Mouse (Mus musculus): ENCODE results near the gene Clec2e.
"Not testable (repeated sequence)": the region's sequence is repeated elsewhere in the genome, so short reads cannot be mapped to it uniquely, and the experiment has no call there.

Clec2e gene

GRCm38 (mm10) chr6:129100794-129101193, at the start of gene Clec2e:
Gene Clec2e, minus strand, starts transcription at chr6:129100913.
- not testable (repeated sequence) for DNase-seq

- DNase-seq = peak in 1 of 2 experiments; percentile 29
These were observed 46.1 kb upstream of the Clec2e start for GRCm38 (mm10) chr6:129146812-129147211.

- DNase-seq = no peak
These were observed 32.1 kb upstream of the Clec2e start for GRCm38 (mm10) chr6:129132604-129133341.

- DNase-seq = no peak
These were observed 26.1 kb upstream of the Clec2e start for GRCm38 (mm10) chr6:129126861-129127260.

- peak in 1 of 2 experiments; percentile 16 for DNase-seq
These were observed 23.8 kb upstream of the Clec2e start for GRCm38 (mm10) chr6:129124531-129124930.

- DNase-seq = no peak
These were observed 15.5 kb upstream of the Clec2e start for GRCm38 (mm10) chr6:129116223-129116622.

- DNase-seq = not testable (repeated sequence)
These were observed 13.5 kb upstream of the Clec2e start for GRCm38 (mm10) chr6:129114237-129114636.

- no peak for DNase-seq
These were observed 13.1 kb upstream of the Clec2e start for GRCm38 (mm10) chr6:129113769-129114168.

GRCm38 (mm10) chr6:129113030-129113673, 12.4 kb upstream of the Clec2e start:
- DNase-seq = no peak

GRCm38 (mm10) chr6:129112526-129112925, 11.8 kb upstream of the Clec2e start:
- DNase-seq = peak in 1 of 2 experiments; percentile 24

GRCm38 (mm10) chr6:129107916-129108315, 7.2 kb upstream of the Clec2e start:
- DNase-seq = no peak

- peak in 1 of 2 experiments; percentile 12 for DNase-seq
These were observed 2.3 kb upstream of the Clec2e start for GRCm38 (mm10) chr6:129102858-129103555.

- no peak for DNase-seq
These were observed 891 bp upstream of the Clec2e start for GRCm38 (mm10) chr6:129101604-129102003.

- DNase-seq = peak; percentile 21 to 56
These were observed 2.8 kb downstream of the Clec2e start for GRCm38 (mm10) chr6:129097929-129098328.

GRCm38 (mm10) chr6:129095166-129095565, 5.5 kb downstream of the Clec2e start:
- peak in 1 of 2 experiments; percentile 43 for DNase-seq

- DNase-seq = not testable (repeated sequence)
These were observed 12.1 kb downstream of the Clec2e start for GRCm38 (mm10) chr6:129088596-129088995.

GRCm38 (mm10) chr6:129088161-129088560, 12.6 kb downstream of the Clec2e start:
- peak in 1 of 2 experiments; percentile 37 for DNase-seq

GRCm38 (mm10) chr6:129086031-129086430, 14.7 kb downstream of the Clec2e start:
- DNase-seq = not testable (repeated sequence)

- DNase-seq = no peak
These were observed 15.6 kb downstream of the Clec2e start for GRCm38 (mm10) chr6:129085098-129085497.

- DNase-seq = peak; percentile 29 to 62
These were observed 33.7 kb downstream of the Clec2e start for GRCm38 (mm10) chr6:129066986-129067385.

- DNase-seq = no peak
These were observed 34.2 kb downstream of the Clec2e start for GRCm38 (mm10) chr6:129066530-129066929.

- no peak for DNase-seq
These were observed 34.9 kb downstream of the Clec2e start for GRCm38 (mm10) chr6:129065857-129066256.

- DNase-seq = no peak
These were observed 35.3 kb downstream of the Clec2e start for GRCm38 (mm10) chr6:129065407-129065806.

Measured in lung, adult 18-20 months (tissue).